Mouse (Mus musculus): Measurements from ENCODE around the gene B3galt4.

GRCm38 (mm10) chr17:33916294-33916693, 35.0 kb downstream of the B3galt4 start:
- TF ChIP-seq ZNF384 (IDR thresholded peaks at IDR 0.05; ENCODE audit: low read depth, low read length) (no peak), MAFK (IDR thresholded peaks at IDR 0.05; ENCODE audit: insufficient read depth, low read depth, low read length) (no peak), ZC3H11A (IDR thresholded peaks at IDR 0.05; ENCODE audit: borderline replicate concordance, low read depth, low read length) (no peak), CHD2 (IDR thresholded peaks at IDR 0.05; ENCODE audit: low read depth, low read length) (no peak), HCFC1 (IDR thresholded peaks at IDR 0.05; ENCODE audit: borderline replicate concordance, insufficient read depth, low read length) (no peak)

All from ES-E14 (cell line).